Mouse (Mus musculus): ENCODE measurements around the gene Fam208a. TPM values are rescaled to one million over a fixed set of nuclear protein-coding genes. Genes with fewer than 3 reads are reported as not detected.

Gene Fam208a
- polyA plus RNA-seq, 1 experiment from 2014 or later, result 17.3 TPM

GRCm38 (mm10) chr14:27508644-27509301, 80.1 kb downstream of the Fam208a start:
- Histone ChIP-seq H3K9me3 (no peaks in the 10 kb centered on the region), H3K4me1 (peaks cover 11% of the 10 kb centered on the region; the same call in 1 of the 2 replicates), H3K4me2 (replicated peaks) (peak overlapping the region; percentile 75), H3K9ac (peak overlapping the region; percentile 82), H3K27me3 (no peaks in the 10 kb centered on the region), H3K27ac (peak overlapping the region; percentile 39), H3K36me3 (peaks cover 11% of the 10 kb centered on the region; the same call in 1 of the 2 replicates), H3K4me3 (peak overlapping the region; percentile 85)
- WGBS, result 33% methylated on average over 15 of the region's 15 CpGs
- peak; percentile 59; the same call in 1 of the 2 replicates for ATAC-seq (ENCODE audit: low FRiP score, low read depth)

- H3K27me3 ChIP-seq, result no peaks in the 10 kb centered on the region
- H3K9me3 ChIP-seq, result peaks cover 16% of the 10 kb centered on the region
- no peak overlapping the region for H3K9ac ChIP-seq
- no peak for ATAC-seq (ENCODE audit: low FRiP score, low read depth)
- H3K4me3 ChIP-seq, result no peak overlapping the region
- no peak overlapping the region for H3K27ac ChIP-seq
- H3K4me1 ChIP-seq, result no peaks in the 10 kb centered on the region
- H3K36me3 ChIP-seq, result no peaks in the 10 kb centered on the region
- H3K4me2 ChIP-seq (replicated peaks), result no peak overlapping the region
These were observed 95.9 kb downstream of the Fam208a start for GRCm38 (mm10) chr14:27524541-27524940.

Small RNA genes within 50 kb of the gene (microRNA-seq; reads per million reads assigned to microRNA genes)
- gene Gm23633, result not detected

Other genes with a start within 250 kb of the Fam208a start
- 15.3 and 20.2 TPM in 2 replicates for gene Ccdc66, start 79.6 kb downstream of the Fam208a start, polyA plus RNA-seq (2015; fragmentation: Nextera tagmentation; extraction: Ambion mirVana)
- 9.2 and 11.0 TPM in 2 replicates for gene Erc2, start 193.6 kb downstream of the Fam208a start, polyA plus RNA-seq (2015; fragmentation: Nextera tagmentation; extraction: Ambion mirVana)

All from limb, embryonic 13.5 days (tissue).